Mouse (Mus musculus) heart, postnatal 0 days (tissue): ENCODE results near the gene Gm3336. TPM values are rescaled to one million over a fixed set of nuclear protein-coding genes. Genes with fewer than 3 reads are reported as not detected.
A peak's percentile ranks its signal among the peaks of the same experiment; 100 is the strongest.

Source experiments
- ATAC-seq: fragments of 200-750 bp; cut with Nextera tagmentation; 2 replicates; pipeline ENCODE4 v1.8.0; 2017; ENCODE audit warnings: low read depth, moderate number of reproducible peaks, moderate library complexity; ENCODE audit not compliant: insufficient read depth
- DNase-seq: peaks from one replicate; pipeline ENCODE4 v3.0.0-alpha.2; 2016; ENCODE audit warnings: low spot score
- H3K27ac ChIP-seq: fragments of 300-500 bp; sonication (generic); 2 replicates; pipeline ENCODE4 v1.5.1; 2014; ENCODE audit warnings: low read depth, mild to moderate bottlenecking
- H3K27me3 ChIP-seq: fragments of 300-500 bp; sonication (generic); 2 replicates; pipeline ENCODE4 v1.6.1; 2014; ENCODE audit warnings: low read length, mixed read lengths; ENCODE audit not compliant: control insufficient read depth, insufficient read depth
- H3K36me3 ChIP-seq: fragments of 300-500 bp; sonication (generic); replicated peaks from 2 replicates; pipeline ENCODE4 v1.6.1; 2014; ENCODE audit warnings: low read length, mixed read lengths; ENCODE audit not compliant: control insufficient read depth, insufficient read depth
- H3K4me1 ChIP-seq: fragments of 300-500 bp; sonication (generic); 2 replicates; pipeline ENCODE4 v1.6.1; 2014; ENCODE audit warnings: antibody characterized with exemption; ENCODE audit not compliant: control insufficient read depth, insufficient read depth
- H3K4me2 ChIP-seq: fragments of 300-500 bp; sonication (generic); 2 replicates; pipeline ENCODE4 v1.6.1; 2014; ENCODE audit warnings: low read depth, mild to moderate bottlenecking, low read length, moderate library complexity
- H3K4me3 ChIP-seq: fragments of 300-500 bp; sonication (generic); 2 replicates; pipeline ENCODE4 v1.5.1; 2014; ENCODE audit warnings: low read depth, low read length
- H3K9ac ChIP-seq: fragments of 300-500 bp; sonication (generic); replicated peaks from 2 replicates; pipeline ENCODE4 v1.6.1; 2014; ENCODE audit warnings: low read depth, low read length, mixed read lengths
- H3K9me3 ChIP-seq: fragments of 300-500 bp; sonication (generic); replicated peaks from 2 replicates; pipeline ENCODE4 v1.6.1; 2016; ENCODE audit warnings: low read length; ENCODE audit not compliant: control insufficient read depth
- CTCF ChIP-seq: IDR thresholded peaks from 2 replicates; pipeline ENCODE4 v1.5.1; 2016; ENCODE audit warnings: antibody characterized with exemption, control low read depth, low read depth
- EP300 ChIP-seq: IDR thresholded peaks from 2 replicates; pipeline ENCODE4 v1.6.1; 2016; ENCODE audit warnings: antibody characterized with exemption, low read depth
- whole genome bisulfite sequencing: fragments of 180-500 bp; shearing (Covaris S2); extraction: QIAGEN DNeasy Blood & Tissue Kit; methylation state at CpG from one replicate; pipeline ENCODE4 v1.1.7; 2014; 5-methylcytosine and 5-hydroxymethylcytosine counted together
- polyA plus RNA-seq: library from polyadenylated mRNA; unstranded; fragments of >200 nt; fragmentation: Nextera tagmentation; extraction: Ambion mirVana; gene quantifications from 2 replicates; pipeline ENCODE4 v1.2.1, GENCODE M21; 2015
- total RNA-seq: library from RNA; depleted of rRNA; stranded (reverse); fragments of >200 nt; gene quantifications from 2 replicates; pipeline ENCODE4 v1.2.3, GENCODE M21; 2014; ENCODE audit warnings: low replicate concordance

The Gm3336 gene
- total and polyA plus RNA-seq, 2 experiments from 2014 or later = not detected

DNA sequence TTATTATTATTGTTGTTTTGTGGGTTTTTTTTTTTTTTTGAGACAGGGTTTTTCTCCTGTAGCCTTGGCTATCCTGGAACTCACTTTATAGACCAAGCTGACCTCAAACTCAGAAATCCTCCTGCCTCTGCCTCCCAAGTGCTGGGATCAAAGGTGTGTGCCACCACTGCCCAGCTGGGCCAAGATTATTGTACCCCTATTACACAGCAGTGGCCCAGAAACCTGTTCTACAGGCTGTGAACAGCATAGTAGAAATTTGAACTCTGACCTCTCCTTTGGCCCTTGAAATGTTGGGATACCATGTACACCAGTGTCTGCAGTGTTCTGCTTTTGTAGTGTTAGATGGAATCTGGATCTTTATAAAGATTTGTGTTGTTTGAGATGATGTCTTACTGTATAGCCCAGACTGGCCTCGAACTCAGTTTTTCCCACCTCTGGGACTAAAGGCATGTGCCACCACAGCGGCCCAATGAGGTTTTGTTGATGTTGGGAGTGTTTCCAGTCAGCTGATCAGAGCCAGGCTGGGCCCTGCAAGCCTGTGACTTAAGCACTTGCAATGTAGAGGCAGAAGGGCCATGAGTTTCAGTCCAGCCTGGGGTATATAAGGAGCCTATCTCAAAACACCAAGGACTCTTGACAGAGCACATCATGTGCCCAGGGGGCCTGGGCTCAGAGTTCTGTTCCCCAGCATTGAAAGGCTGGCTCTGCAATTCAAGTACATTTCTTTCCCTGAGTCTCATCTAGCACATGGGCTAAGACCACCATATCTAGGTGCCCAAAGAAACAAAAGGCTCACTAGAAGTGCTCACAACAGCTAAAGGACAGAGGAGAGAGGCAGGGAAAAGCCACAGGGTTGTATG, 16.1 kb upstream of the Gm3336 start:
- no peak overlapping the region for H3K4me2 ChIP-seq
- H3K9me3 ChIP-seq = no peaks in the 10 kb centered on the region
- H3K4me3 ChIP-seq = no peak overlapping the region
- peak overlapping the region; percentile 27; the same call in 1 of the 2 replicates for H3K27ac ChIP-seq
- 68% methylated on average over 2 of the region's 2 CpGs for WGBS
- no peak overlapping the region for H3K9ac ChIP-seq
- H3K36me3 ChIP-seq = no peaks in the 10 kb centered on the region
- ATAC-seq (no peak), DNase-seq (no peak)
- no peak for TF ChIP-seq CTCF
- no peak for TF ChIP-seq EP300
- no peaks in the 10 kb centered on the region for H3K27me3 ChIP-seq
- peaks cover 24% of the 10 kb centered on the region for H3K4me1 ChIP-seq

DNA sequence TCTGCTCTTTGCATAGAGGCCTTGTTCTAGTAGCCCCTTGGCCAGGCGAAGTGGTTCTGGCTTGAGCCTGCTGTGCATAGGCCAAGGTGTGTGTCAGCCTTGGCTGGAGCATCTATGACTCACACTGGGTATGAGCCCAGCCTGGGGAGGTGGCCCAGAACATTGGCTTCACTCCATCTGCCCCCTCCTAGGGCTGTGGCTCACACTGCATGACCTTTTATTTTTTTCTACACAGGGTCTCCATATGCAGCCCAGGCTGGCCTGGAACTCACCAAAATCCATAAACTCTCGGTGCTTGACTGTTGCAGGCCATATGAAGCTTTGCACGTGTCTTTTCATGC, 15.5 kb upstream of the Gm3336 start:
- TF ChIP-seq EP300 (no peak), CTCF (no peak)
- Histone ChIP-seq H3K27me3 (no peaks in the 10 kb centered on the region), H3K9ac (no peak overlapping the region), H3K9me3 (no peaks in the 10 kb centered on the region), H3K4me1 (peaks cover 18% of the 10 kb centered on the region), H3K27ac (0 out of 2 replicates have a peak overlapping the region, but pooled peaks have one; percentile 27), H3K36me3 (no peaks in the 10 kb centered on the region), H3K4me3 (no peak overlapping the region), H3K4me2 (no peak overlapping the region)
- ATAC-seq (no peak), DNase-seq (no peak)
- 52% methylated on average over 3 of the region's 3 CpGs for WGBS

DNA sequence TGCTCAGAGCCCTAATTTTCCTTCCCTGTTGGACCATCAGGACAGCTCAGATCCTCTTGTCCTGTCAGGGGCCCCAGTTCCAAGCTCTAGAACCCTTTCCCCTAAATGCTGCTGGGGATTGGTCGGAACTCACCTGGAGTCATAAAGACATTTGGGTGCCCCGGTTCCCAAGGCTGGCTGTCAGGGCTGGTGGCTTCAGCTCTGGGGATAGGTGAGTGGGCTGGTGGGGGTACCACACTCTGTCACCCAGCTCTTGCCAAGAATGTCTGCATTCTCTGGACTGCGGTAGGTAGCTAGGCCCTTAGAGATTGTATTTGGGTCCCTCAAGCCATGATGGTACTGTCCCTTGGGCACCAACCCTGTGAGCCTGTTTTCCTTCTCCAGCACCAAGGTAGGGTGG, 15.1 kb upstream of the Gm3336 start, which contains the start of gene Iqcn:
Iqcn (plus strand) TSS at position 171 of the 400 bp plus-strand sequence.
- no peaks in the 10 kb centered on the region for H3K9me3 ChIP-seq

DNA sequence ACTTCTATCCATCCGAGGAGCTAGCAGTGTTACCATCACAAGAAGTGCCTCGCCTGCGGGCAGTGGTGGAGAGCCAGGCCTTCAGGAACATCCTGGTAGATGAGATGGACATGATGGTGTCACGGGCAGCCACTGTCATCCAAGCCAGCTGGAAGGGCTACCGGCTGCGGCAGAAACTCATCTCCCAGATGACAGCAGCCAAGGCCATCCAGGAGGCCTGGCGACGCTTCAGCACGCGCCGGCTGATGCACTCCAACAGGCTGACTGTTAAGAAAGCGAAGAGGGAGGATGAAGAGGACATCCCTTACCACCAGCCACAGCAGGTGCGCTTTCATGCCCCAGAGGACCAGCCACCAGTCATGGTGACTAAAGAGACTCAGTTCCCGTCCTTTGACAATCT, 10.1 kb upstream of the Gm3336 start:
- ATAC-seq (no peak), DNase-seq (no peak)
- TF ChIP-seq EP300 (no peak), CTCF (no peak)
- H3K9me3 ChIP-seq = no peaks in the 10 kb centered on the region
- H3K4me3 ChIP-seq = no peak overlapping the region
- H3K9ac ChIP-seq = no peak overlapping the region
- H3K4me2 ChIP-seq = no peak overlapping the region
- H3K4me1 ChIP-seq = no peaks in the 10 kb centered on the region
- H3K36me3 ChIP-seq = no peaks in the 10 kb centered on the region
- H3K27ac ChIP-seq = no peak overlapping the region
- no peaks in the 10 kb centered on the region for H3K27me3 ChIP-seq
- 83% methylated on average over 14 of the region's 14 CpGs for WGBS

More for the DNA sequence above, 15.1 kb upstream of the Gm3336 start, which contains the start of gene Iqcn:
- WGBS = 87% methylated on average over 3 of the region's 3 CpGs
- no peak within 1 kb of the TSS for H3K9ac ChIP-seq
- no peaks in the 10 kb centered on the region for H3K36me3 ChIP-seq
- TF ChIP-seq EP300 = no peak
- no peak within 1 kb of the TSS for H3K4me3 ChIP-seq
- H3K4me1 ChIP-seq = peaks cover 14% of the 10 kb centered on the region
- DNase-seq = no peak
- no peak for ATAC-seq
- H3K27me3 ChIP-seq = no peaks in the 10 kb centered on the region
- no peak within 1 kb of the TSS for H3K4me2 ChIP-seq
- H3K27ac ChIP-seq = peak within 1 kb of the TSS; percentile 27; the same call in 1 of the 2 replicates

DNA sequence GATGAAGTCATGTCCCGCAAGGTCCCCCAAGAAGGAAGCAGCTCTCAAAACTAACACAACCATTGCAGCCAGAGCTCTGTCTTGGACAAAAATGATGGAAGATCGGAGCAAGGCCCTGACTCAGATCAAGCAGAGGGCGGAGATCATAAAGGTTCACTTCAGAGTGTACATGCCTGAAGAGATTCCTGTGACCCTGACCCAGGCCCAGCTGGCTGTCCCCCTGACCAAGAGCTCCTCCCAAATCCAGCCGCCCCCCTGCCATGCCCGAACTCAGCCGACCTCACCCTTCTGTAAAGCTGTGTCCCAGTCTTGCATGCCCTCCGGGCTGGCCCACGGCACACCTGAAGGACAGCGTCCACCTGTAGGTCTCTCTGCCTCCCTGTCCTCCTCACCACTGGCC, 8.5 kb upstream of the Gm3336 start:
- no peak for ATAC-seq
- 92% methylated on average over 9 of the region's 9 CpGs for WGBS

More for the DNA sequence above, 8.5 kb upstream of the Gm3336 start:
- no peaks in the 10 kb centered on the region for H3K27me3 ChIP-seq
- no peak overlapping the region for H3K4me3 ChIP-seq
- H3K36me3 ChIP-seq = no peaks in the 10 kb centered on the region
- H3K9ac ChIP-seq = no peak overlapping the region
- no peaks in the 10 kb centered on the region for H3K9me3 ChIP-seq
- no peak for DNase-seq
- no peak overlapping the region for H3K27ac ChIP-seq
- H3K4me1 ChIP-seq = no peaks in the 10 kb centered on the region
- no peak overlapping the region for H3K4me2 ChIP-seq
- TF ChIP-seq EP300 (no peak), CTCF (no peak)
